Mouse (Mus musculus) thymus, postnatal 25 days (tissue): Measurements from ENCODE around the gene Olfr424.

Experiments
- DNase-seq: peaks from one replicate; pipeline ENCODE4 v3.0.0; 2022

Olfr424 gene

GRCm38 (mm10) chr1:174131217-174131616 is at the start of gene Olfr424:
TSS of gene Olfr424 (plus strand) at chr1:174131517.
- DNase-seq = no peak

GRCm38 (mm10) chr1:174084031-174084430 is 47.3 kb upstream of the Olfr424 start, which contains the start of gene Olfr429:
TSS of gene Olfr429 (plus strand) at chr1:174084331.
- no peak for DNase-seq

GRCm38 (mm10) chr1:174096591-174096990 is 34.7 kb upstream of the Olfr424 start, which contains the start of gene Olfr427:
TSS of gene Olfr427 (plus strand) at chr1:174096891.
- no peak for DNase-seq

- no peak for DNase-seq
Measured at GRCm38 (mm10) chr1:174103735-174104134, 27.6 kb upstream of the Olfr424 start.

- DNase-seq = no peak
Measured at GRCm38 (mm10) chr1:174121062-174121461, 10.3 kb upstream of the Olfr424 start, which contains the start of gene Olfr231. TSS of gene Olfr231 (minus strand) at chr1:174121162.

- DNase-seq = no peak
Measured at GRCm38 (mm10) chr1:174131999-174132398, 682 bp downstream of the Olfr424 start.

GRCm38 (mm10) chr1:174141384-174141783 is 10.1 kb downstream of the Olfr424 start:
- DNase-seq = no peak

- no peak for DNase-seq
Measured at GRCm38 (mm10) chr1:174146696-174147095, 15.4 kb downstream of the Olfr424 start.

GRCm38 (mm10) chr1:174149289-174149688 is 18.0 kb downstream of the Olfr424 start:
- no peak for DNase-seq

- DNase-seq = no peak
Measured at GRCm38 (mm10) chr1:174155333-174155732, 24.0 kb downstream of the Olfr424 start, which contains the start of gene Olfr420. TSS of gene Olfr420 (plus strand) at chr1:174155633.

- no peak for DNase-seq
Measured at GRCm38 (mm10) chr1:174157622-174158021, 26.3 kb downstream of the Olfr424 start.

- DNase-seq = no peak
Measured at GRCm38 (mm10) chr1:174158512-174158911, 27.2 kb downstream of the Olfr424 start.

- no peak for DNase-seq
Measured at GRCm38 (mm10) chr1:174159095-174159494, 27.8 kb downstream of the Olfr424 start.

- no peak for DNase-seq
Measured at GRCm38 (mm10) chr1:174169024-174169423, 37.7 kb downstream of the Olfr424 start.

- DNase-seq = no peak
Measured at GRCm38 (mm10) chr1:174170706-174171501, 39.6 kb downstream of the Olfr424 start.

GRCm38 (mm10) chr1:174171537-174171936 is 40.2 kb downstream of the Olfr424 start:
- DNase-seq = no peak

GRCm38 (mm10) chr1:174172605-174173004 is 41.3 kb downstream of the Olfr424 start, which contains the start of gene Spta1:
TSS of gene Spta1 (plus strand) at chr1:174172776.
- DNase-seq = no peak
